Mouse (Mus musculus): ENCODE results near the gene Rnf133. TPM values are rescaled to one million over a fixed set of nuclear protein-coding genes. Genes with fewer than 3 reads are reported as not detected.

The Rnf133 gene
- polyA plus RNA-seq, 1 experiment from 2014 or later, result not detected

Other genes with a start within 250 kb of the Rnf133 start
- gene Rnf148, start 4.8 kb upstream of the Rnf133 start, polyA plus RNA-seq (2015; fragmentation: Nextera tagmentation; extraction: Ambion mirVana), result not detected in 2 replicates
- gene Cadps2, start 189.1 kb upstream of the Rnf133 start, polyA plus RNA-seq (2015; fragmentation: Nextera tagmentation; extraction: Ambion mirVana), result 3.8 and 5.2 TPM in 2 replicates